Mouse (Mus musculus) heart, postnatal 0 days (tissue): ENCODE measurements around the gene Srp68.

Source experiments
- CTCF ChIP-seq: IDR thresholded peaks from 2 replicates; pipeline ENCODE4 v1.5.1; 2016; ENCODE audit warnings: antibody characterized with exemption, control low read depth, low read depth
- EP300 ChIP-seq: IDR thresholded peaks from 2 replicates; pipeline ENCODE4 v1.6.1; 2016; ENCODE audit warnings: antibody characterized with exemption, low read depth

DNA sequence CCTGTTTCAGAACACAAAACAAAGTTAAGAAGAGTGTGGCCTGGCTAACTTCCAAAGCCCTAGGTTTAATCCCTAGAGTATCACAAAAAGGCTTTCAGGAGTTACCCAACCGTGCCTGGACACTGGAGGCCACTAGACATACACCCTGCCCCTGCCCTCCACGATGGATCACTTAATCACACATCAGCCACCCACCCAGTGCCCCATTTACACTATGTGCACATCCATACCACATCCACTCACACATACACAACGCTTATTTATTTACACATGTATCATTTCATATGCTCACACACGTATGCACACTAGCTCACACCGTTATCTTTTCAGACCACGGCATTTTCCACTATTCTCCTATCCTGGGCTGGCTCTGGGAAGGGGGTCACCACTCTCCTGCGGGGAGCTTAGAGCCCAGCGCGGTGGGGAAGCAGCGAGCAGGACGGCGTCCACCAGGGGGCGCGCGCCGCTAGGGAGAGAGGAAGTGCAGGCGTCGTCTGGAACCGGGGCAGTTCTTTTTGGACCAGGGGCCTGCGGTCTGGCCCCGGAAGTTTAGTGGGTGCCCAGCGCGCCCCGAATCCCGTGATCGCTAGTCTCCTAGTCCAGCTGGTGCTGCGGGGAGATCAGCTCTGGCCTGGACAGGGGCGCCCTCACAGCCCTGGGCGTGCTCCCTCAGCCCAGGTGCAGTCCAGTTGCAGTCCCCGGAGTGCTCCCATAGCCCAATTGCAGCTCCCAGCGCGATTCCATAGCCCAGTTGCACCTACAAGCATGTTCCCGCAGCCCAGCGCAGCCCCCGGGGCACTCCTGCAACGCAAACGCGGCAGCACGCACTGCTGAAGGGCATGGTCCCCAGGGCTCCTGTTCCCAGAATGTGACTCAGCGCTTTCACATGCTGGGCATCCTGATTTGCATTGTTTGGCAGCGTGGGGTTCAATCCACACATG, 45.0 kb upstream of the Srp68 start:
- peak; percentile 95 for TF ChIP-seq CTCF
- no peak for TF ChIP-seq EP300
